Mouse (Mus musculus) kidney, adult 8-10 months (tissue): ENCODE measurements around the gene Pold3.

ENCODE experiments used
- DNase-seq, 2 experiments: peaks; one replicate each; pipeline ENCODE4 v3.0.0; 2022

Gene Pold3

DNA sequence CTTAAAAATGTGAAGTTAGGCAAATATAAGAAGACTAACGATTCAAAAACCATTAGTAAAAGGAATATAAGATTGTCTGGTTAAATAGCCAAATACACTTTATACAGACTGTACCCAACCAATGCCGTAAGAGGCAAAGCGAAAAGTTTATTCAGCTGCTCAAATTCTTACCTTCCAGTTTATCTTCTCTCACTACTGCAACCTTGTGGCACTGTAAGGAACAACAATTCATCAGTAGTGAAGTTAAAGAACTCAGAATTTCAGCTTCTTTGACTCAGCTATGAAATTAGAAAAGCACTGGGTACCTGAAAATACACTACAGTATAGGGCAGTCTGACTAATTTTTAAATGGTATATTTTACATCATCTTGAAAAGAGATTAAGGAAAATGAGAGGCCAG, 13.0 kb downstream of the Pold3 start:
- DNase-seq = peak in 1 of 2 experiments; percentile 22

DNA sequence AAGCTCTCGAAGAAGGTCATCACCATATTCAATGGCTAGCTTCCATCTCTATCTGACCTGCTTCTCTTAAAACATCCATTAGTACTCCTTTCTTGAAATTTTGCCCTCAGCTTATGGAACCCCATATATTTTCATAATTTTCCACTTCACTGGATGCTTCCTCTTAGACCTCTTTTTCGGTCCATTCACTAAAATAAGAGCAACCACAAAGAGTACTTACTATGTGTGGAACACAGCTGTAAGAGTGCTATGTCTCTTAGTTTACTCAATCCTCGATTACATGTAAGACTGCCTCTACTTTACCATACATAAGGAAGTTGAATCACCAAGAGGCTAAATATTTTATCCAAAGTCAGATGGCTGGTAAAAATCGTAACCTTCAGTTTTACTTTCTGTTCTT, 16.7 kb downstream of the Pold3 start:
- DNase-seq = no peak

DNA sequence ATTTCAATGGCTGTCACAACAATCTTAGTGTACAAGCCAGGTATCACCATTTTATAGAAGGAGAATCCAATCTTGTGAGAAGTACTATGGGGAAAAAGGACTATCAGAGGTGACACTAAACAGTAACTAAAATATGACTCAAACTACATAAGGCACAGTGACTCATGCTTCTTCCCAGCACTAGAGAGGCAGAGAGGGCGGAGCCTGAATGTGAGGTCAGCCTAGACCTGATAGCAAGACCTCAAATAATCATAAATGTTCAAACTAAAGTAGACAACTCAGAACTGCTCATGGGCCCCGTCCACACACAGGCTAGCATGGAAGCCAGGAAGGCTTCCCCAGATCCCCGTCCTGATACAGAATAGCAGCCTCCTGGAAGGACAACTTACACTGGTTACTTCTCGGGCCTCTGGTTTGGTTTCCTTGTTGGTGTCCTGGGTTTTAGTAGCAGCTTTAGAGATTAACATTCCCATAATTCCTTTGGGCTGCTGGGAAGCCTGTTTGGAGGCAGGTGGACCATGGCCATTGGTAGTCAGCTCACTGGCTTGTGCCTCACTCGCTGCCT, 21.3 kb downstream of the Pold3 start:
- no peak for DNase-seq

DNA sequence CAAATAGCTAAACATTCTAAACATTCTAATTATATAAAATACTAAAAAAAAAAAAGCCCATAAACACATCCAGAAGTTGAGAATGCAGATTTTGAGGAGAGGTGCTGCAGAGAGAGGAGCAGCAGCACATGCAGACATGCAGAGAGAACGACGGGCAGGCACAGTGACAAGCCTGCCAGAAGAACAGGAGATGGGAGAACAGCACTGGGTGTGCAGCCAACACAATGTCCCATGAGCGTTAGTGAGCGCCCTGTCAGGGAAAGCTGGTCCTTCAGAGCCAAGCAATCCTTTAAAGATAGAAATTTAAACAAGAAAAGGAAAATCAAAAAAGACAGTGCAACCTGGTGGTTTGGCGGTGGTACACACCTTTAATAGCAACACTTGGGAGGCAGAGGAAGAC, 34.5 kb downstream of the Pold3 start:
- no peak for DNase-seq

DNA sequence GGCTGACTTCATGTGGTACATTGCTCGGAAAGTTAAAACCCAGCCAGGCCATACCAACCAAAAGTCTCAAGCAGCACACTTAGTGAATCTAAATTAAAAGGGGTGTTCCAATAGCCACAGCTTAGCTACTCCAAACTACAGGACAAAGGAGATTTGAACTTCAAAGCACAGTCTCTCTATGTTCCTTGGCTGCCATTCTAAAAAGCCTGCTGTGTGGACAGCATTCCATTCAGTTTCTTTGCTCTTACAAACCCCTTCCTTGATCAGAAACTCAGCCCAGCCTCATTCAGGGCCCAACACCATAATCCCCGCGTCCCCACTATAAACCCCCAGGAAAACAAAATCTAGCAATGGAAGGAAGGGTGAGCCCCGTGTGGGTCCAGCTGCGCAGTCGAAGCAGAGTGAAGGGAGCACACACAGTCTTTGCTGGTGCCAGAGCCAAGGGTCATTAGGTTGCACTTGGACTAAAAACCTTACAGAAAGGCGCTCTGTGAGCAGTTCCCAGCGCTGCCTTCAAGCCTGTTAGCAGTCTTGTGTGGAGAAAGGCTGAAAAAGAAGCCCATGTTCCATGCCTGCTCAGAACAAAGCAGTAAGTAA, 35.1 kb downstream of the Pold3 start:
- no peak for DNase-seq

DNA sequence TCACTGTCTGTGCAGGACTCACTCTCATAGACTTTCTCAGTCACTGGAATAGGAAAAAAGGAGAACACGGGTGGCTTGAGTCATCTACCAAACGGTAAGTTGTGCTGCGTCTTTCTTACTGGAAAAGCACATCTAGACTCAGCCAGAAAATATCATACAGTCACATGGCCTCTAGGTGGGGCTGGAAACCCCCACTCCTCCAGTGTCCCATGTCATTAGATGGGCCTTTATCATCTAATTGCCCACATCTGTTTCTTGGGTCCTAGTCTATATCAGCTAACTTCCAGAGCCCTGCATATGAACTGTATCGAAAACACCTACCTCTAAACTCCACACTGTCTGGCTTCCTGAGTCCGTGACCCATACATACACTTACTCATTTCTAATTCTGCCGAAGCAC, 37.6 kb downstream of the Pold3 start:
- DNase-seq = no peak

DNA sequence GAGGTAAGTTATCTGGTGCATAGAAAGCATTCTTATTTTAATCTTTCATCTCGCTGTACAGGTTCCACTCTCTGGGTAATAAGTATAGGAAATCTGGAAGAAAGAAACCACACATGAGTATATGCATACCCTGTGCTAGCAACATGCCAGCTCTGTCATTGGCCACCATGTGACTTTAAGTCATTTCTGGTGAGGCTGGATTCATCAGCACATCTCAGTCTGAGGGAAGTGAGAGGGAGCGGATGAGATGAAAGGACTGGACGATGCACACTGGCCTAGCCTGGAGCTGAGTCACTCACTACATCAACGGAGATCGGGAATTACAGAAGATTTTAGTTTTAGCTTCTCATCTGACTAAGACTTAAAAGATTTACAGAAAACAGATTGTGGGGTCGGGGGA, 38.5 kb downstream of the Pold3 start:
- DNase-seq = no peak

DNA sequence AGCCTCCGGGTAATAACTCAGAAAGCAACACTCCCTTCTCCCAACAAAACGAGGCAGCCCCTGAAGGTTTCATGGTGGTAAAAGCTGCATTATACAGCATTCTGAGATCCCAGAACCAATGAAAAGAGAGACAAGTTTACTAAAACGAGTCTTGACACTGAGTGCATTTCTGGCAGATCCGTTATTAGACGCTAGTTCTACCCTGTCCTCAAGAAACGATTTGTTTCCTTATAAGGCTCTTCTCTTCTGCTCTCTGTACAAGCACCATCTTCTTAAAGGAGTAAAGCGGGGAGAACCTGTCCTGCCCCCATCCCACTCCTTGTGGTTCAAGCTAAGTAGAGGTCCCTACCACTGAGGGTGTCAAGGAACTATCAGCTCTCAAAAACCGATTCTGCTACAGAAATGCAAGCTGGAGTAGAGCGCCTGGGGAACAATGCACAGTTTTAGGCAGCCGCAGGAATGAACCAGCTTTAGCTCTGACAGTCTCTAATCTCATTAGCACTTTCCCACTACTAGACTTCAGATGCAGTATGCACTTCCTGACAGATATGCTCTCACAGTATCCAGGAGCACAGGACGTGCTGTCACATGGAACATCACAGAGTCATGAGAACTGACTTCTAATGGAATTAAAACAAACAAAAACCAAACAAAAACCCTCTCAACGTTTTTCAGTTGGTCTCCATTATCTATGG, 41.1 kb downstream of the Pold3 start:
- DNase-seq = no peak

DNA sequence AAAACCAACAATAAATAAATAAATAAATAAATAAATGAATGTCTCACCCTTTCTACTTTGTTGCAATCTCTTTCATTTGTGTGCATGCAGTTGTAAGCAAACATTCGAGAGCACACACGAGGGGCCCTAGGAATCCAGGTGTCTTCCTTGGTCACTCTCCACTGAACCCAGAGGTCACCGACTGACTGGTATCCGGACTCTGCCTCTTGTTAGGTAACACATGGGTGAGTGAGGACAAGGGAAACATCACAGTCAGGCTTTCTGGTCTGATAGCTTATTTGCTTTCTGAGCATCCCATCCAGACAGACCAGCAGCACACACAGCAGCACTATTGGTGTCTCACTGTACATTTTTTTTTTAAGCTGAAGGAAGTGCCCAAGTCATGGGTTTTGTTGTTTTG, 44.3 kb downstream of the Pold3 start:
- DNase-seq = peak; percentile 55 to 73

DNA sequence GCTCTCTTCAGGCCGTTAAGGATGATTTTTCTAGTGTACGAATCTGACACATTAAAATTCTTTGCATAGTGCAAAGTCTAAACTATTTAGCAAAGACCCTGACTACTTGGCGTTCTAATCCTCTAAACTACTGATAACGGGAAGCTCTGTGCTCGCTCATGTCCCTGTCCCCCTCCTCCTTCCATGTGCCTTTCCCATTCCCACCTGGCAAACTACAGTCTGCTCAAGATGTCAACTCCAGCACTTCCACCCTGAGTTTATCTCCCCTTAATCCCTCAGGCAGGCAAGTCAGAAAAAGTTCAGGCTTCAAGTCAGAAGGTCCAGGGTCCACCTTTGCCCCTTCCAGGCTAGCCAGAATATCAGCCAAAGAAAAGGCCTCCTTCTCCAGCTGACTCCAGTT, 45.1 kb downstream of the Pold3 start:
- peak; percentile 15 to 23 for DNase-seq

DNA sequence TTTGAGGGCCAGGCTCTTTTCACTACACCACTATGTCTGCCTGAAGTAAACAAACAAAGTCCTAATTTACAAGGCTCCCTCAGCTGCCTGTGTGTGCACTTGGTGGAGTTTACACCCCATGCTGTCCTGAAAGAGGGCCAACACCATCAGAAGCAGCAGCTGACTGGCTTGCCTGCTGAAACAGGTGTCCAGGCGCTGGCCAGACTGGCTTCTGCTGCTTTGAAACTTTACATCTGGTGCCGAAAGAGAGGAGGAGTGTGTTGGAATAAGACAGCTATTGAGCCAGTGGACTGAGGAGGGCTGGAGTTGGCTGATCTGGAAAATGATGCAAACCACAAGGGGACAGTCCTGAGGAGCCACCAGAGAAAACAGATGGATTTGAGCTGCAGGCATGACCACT, 47.4 kb downstream of the Pold3 start:
- no peak for DNase-seq

DNA sequence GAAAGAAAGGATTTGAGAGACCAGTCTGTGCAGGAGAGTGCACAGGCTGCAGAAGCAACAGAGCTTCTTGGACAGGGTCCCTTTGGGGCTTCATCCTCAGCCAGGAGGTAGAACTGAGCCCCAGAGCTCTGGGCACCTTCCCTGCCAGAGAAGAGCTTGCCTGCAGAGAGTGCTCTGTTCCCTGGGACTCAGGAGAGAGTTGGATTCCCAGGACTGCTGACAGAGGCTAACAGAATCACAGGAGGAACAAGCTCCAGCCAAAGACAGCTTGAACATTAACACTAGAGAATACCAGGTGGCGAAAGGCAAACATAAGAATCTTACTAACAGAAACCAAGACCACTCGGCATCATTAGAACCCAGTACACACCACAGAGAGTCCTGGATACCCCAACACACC, 68.4 kb downstream of the Pold3 start:
- DNase-seq = peak; percentile 43 to 52

DNA sequence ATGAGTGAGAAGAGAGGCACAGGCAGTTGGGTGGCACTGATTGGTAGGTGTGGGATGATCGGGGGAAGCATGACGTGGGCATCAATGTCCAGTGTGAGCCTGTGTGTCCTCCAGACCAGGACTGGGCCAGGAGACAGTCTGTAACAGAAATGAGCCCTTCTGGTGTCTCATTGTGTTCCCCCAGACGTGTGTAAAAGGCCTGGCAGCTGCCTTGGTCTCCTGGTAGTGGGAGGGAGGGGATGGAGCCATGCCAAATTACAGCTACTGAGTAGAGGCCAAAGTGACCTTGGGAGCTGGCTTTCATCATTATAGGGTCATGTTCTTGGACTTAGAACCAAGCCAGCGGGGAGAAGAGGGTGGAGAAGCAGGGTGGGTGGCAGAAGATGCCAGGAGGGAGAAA, 69.5 kb downstream of the Pold3 start:
- DNase-seq = peak; percentile 63 to 69

DNA sequence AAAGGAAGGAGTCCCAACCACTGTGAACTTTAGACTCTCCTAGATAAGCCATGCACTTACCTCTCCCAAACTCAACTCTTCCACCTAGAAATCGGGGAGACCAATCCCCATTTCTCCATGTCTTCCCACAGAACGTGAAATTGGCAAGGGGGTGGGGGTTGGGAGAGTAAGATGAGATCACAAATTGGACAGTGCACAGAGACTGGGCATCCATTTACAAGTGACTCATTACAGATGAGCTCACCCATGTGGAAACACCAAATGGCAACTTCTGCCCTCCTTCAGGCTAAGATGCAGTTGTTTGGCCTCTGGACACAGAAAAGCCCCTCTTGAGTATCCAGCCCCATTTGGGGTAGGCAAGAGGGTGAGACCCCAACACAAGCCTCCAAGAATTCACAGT, 74.9 kb downstream of the Pold3 start:
- peak; percentile 18 to 34 for DNase-seq

DNA sequence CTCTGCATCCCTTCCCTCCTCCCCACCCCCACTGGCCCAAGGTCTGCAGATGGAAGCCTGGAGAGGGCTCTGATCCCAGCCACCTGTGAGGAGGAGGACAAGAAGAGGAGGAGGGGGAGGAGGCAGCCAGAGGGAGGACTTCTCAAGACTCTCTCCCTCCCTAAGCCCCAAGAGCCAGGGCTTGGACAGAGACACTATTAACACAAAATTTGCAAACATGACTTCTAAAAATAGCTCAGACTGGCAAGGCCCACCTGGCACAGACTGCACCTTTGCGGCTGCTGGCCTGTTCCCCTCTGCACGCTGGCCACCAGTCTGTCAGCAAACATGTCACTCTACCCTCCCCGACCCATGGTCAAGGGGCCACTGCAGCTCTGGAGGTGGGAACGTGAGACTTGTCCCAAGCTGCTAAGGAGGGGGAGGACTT, 77.7 kb downstream of the Pold3 start:
- no peak for DNase-seq

DNA sequence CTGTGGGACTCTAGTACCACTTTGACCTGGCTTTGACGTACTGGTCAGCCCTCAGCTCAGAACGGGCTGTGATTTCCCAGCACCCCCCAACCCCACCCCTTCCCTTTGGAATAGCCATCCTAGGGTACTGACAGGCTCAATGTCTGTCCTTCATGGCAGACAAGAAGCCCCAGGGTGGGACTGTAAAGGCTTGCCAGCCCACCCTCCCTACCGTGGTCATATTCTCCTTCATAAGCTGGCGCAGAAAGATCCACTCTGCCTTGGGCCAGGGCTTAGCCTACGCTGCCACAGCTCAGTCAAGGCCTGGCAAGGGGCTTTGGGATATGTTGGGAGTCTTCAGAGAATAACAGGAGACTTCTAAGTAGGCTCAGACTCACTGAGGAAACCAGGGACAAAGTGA, 78.3 kb downstream of the Pold3 start:
- no peak for DNase-seq

DNA sequence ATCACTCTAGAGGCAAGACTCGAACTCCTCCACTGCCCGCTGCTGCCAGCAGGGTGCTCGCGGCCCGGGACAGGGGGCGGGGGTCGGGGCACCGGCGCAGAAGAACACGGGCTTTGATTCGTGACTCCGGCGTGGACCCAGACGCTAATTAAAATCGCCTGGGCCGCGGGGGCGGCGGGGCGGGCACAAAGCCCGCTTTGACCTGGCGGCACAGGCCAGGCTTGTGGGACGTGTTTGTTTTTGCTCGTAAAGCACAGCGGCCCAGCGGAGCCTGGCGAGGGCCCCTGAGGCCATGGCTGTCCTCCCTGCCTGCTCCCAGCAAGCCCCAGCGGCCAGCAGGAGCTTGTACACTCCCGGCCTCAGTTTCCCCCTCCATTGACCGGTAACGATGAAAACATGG, 79.2 kb downstream of the Pold3 start:
- DNase-seq = peak in 1 of 2 experiments; percentile 31

DNA sequence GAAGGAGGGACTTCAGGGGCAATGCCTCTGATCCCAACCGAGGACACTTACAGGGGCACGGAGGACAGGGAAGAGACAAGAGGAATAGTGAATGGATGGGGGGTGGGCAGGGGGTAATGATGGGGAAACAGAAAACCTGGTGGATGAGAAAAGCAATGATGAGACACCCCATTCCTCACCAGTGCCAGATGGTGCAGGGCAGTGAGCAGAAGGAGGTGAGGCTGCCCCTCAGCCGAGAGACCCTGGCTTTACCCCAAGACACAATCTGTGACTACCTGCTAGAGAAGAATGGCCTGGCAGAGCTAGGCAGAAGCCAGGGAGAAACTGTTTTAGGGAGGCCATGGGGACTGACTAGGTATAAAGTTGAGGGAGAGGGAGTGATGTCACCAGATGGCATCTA, 84.9 kb downstream of the Pold3 start:
- DNase-seq = no peak

DNA sequence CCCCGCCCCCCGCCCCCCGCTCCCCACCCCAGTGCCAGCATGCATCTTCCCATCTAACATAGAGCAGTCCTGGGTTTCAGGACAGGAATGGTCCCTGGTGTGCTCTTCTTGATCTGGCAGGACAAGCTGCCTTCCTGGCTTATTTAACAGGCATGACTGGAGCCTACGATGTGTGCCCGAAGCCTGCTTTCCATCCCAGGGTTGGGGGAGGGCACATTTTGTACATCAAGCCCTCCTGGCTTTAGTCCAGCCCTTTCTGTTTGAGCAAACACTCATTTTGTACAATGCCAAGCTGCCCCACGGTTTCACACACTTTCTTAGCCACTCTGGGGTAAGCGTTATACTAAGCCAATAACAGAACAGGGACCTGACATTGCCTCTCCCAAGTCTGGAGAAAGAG, 85.3 kb downstream of the Pold3 start:
- no peak for DNase-seq

DNA sequence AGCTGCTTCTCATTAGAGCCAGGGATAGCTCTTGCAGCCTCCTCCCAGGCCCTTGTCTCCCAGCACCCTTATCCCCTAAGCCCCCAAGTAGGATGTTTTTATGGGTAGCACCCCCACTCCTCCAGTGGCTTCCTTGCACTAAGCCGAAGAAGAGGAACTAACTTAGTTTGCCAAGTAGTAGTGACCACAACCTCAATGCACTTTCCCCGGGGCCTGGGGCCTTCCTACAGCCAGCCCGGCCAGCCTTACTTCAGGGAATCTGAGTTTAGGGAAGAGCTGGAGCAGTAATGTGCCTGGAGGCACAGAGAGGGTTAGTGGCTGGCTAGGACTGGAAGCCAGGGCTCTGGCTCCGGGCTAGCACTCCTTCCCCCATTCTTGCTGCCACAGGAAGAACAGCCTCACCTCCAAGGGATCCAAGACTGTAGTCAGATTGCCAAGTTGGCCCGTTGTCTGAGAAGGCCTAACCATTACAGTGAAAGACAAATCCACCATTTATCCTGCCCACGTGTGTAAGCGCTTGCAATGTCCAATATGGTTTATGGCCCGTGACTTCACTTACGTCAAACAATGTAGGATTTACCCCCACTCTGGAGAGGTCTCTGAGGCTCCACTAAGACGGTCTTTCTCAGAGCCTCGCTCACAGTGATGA, 86.4 kb downstream of the Pold3 start:
- no peak for DNase-seq

DNA sequence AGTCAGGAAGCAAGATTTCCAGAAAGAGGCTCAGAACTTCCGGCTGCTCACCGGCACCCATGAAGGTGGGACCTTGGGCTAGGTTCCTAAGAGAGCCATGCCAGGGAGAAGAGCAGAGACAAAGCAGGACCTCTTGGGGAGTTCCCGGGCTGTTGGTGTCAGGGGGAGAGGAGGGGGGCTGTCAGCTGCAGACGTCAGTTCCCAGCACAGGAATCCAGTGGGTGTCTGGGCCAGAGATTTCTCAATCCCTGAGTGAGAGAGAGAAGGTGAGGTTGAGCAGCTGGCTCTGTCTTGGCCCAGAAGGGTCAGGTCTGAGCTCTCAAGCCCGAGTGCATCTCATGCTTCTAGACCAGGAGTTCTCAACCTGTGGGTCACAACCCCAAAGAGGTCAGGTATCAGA, 87.7 kb downstream of the Pold3 start:
- no peak for DNase-seq
